Mouse (Mus musculus) limb, embryonic 10.5 days (tissue): ENCODE measurements around the gene Dnase2a. TPM values are rescaled to one million over a fixed set of nuclear protein-coding genes. Genes with fewer than 3 reads are reported as not detected.

Source experiments
- DNase-seq: peaks from one replicate; pipeline ENCODE4 v3.0.0-alpha.2; 2017; ENCODE audit warnings: low spot score
- H3K27ac ChIP-seq: fragments of 300-500 bp; sonication (generic); 2 replicates; pipeline ENCODE4 v1.5.1; 2016; ENCODE audit warnings: mild to moderate bottlenecking
- H3K27me3 ChIP-seq: fragments of 300-500 bp; sonication (generic); 2 replicates; pipeline ENCODE4 v1.6.1; 2016; ENCODE audit warnings: low read depth, mild to moderate bottlenecking; ENCODE audit not compliant: poor library complexity, severe bottlenecking
- H3K36me3 ChIP-seq: fragments of 300-500 bp; sonication (generic); 2 replicates; pipeline ENCODE4 v1.6.1; 2016; ENCODE audit warnings: mild to moderate bottlenecking, moderate library complexity
- H3K4me1 ChIP-seq: fragments of 300-500 bp; sonication (generic); 2 replicates; pipeline ENCODE4 v1.6.1; 2016
- H3K4me3 ChIP-seq: fragments of 300-500 bp; sonication (generic); 2 replicates; pipeline ENCODE4 v1.5.1; 2016; ENCODE audit warnings: mild to moderate bottlenecking, moderate library complexity
- H3K9me3 ChIP-seq: fragments of 300-500 bp; sonication (generic); replicated peaks from 2 replicates; pipeline ENCODE4 v1.6.1; 2016; ENCODE audit warnings: mild to moderate bottlenecking
- WGBS: fragments of 180-500 bp; shearing (Covaris S2); methylation state at CpG from one replicate; pipeline ENCODE4 v1.1.7; 2016; 5-methylcytosine and 5-hydroxymethylcytosine counted together
- polyA plus RNA-seq: library from polyadenylated mRNA; unstranded; fragments of >200 nt; fragmentation: Nextera tagmentation; extraction: Ambion mirVana; gene quantifications from 2 replicates; pipeline ENCODE4 v1.2.1, GENCODE M21; 2016

Dnase2a gene
- polyA plus RNA-seq, 1 experiment from 2014 or later, result 8.2 TPM

DNA sequence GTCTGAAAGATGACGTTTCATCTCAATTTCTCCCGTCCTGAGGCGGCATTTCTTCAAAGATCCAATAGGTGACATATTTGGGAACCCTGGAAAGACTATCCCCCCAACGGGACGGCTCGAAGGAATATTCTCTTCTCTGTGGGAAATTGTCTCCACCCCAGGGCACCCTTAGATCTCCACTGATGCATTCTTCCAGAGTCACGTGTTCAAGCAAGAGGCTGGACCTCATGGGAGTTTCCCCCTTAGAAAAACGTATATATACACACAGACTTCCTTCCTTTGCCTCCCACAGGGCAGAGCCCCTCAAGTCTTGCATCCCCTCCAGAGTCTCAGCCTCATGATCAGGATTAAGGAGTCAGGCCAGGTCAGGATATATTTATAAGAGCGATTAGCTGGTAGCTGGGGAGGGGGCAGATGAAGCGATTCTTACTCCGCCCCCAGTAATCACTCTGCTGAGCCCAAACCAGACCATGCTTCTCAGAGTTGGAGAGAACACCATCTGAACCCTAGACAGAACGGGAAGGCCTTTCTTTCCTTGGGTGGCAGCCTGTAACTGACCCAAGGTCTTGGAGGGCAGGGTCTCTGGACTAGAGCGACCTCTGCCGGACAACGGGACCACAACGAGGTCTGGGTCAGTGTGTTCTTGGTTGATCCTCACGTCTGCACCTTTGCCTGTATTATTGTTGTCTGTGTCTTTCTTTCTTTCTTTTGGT is 38.3 kb downstream of the Dnase2a start, which contains the start of gene Rtbdn:
Gene Rtbdn (plus strand): TSS at position 464 of the 713 bp plus-strand sequence.
- WGBS, result 10% methylated on average over 17 of the region's 17 CpGs
- Histone ChIP-seq H3K27me3 (peaks cover 97% of the 10 kb centered on the region), H3K27ac (no peak within 1 kb of the TSS), H3K36me3 (no peaks in the 10 kb centered on the region), H3K9me3 (no peaks in the 10 kb centered on the region), H3K4me3 (peak within 1 kb of the TSS; percentile 59), H3K4me1 (peaks cover 18% of the 10 kb centered on the region)
- no peak for DNase-seq

DNA sequence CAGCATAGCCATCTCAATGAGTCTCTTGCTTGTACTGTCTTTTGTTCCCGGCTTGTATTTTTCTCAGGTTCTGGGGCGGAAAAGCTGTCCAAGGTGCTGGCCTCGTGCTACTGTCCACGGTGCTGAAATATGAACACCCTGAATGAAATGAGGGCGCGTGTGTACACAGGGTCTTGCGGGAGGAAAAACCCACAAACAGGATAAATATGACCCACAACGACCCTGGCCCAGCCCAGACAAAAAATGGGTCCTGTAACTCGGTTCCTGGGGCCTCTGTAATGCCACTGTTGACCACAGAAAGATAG is 38.8 kb downstream of the Dnase2a start:
- DNase-seq, result peak; percentile 75

DNA sequence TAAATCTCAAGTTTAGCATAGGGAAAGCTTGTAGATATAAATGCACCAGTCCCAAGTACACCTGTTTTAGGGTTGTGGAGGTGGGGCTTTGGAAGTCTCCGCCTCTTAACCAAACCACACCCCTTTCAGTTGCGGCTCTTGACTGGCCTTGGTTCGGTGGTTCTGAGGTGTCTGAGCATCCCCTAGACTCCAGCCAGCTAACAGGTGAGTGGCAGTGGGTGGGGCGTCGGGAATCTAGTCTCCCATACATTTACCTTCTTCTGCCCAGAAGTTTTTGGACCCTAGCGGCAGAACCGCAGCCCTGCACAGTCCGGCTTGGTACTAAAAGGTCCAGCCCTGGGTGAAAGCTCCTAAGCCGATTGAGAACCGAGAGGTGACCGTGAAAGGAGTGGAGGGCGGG is 41.4 kb downstream of the Dnase2a start:
- Histone ChIP-seq H3K27me3 (peaks cover 91% of the 10 kb centered on the region), H3K9me3 (no peaks in the 10 kb centered on the region), H3K27ac (no peak overlapping the region), H3K36me3 (no peaks in the 10 kb centered on the region), H3K4me3 (no peak overlapping the region), H3K4me1 (peaks cover 17% of the 10 kb centered on the region)
- WGBS, result 18% methylated on average over 12 of the region's 12 CpGs
- no peak for DNase-seq

More for the DNA sequence above, 38.8 kb downstream of the Dnase2a start:
- H3K27ac ChIP-seq, result no peak overlapping the region
- peaks cover 18% of the 10 kb centered on the region for H3K4me1 ChIP-seq
- peaks cover 97% of the 10 kb centered on the region for H3K27me3 ChIP-seq
- WGBS, result 15% methylated on average over 9 of the region's 9 CpGs
- no peak overlapping the region for H3K4me3 ChIP-seq
- H3K36me3 ChIP-seq, result no peaks in the 10 kb centered on the region
- no peaks in the 10 kb centered on the region for H3K9me3 ChIP-seq

DNA sequence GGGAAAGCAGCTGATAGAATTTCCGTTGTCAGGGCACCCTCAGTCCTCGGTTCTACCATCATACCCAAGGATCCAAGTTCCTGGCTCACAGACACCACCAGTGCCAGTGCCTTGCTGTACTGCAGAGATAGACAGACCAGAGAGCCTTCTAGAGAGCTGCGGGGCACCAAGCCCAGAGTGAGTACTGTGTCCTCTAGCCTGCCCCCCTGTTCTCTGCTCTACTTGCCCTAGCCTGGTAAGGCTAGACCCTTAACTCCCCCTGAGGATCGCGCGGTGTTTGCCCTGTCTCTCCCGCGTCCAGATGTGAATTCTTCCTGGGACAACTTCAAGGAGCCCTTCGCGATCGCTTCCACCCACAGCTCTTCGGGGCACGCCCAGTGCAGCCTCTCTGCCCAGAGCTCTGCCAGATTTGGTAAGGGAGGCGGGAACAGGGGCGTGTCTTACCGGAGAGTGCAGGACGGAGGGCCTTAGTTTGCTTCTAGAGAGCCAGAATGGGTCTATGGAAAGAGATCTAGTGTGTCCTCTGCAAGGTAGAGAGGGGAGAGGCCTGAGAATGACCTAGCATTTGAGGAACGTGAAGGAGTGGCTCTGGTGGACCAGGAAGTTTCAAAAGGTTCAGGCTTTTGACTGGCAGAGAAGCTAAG is 44.4 kb downstream of the Dnase2a start:
- H3K4me3 ChIP-seq, result peak overlapping the region; percentile 9; the same call in 1 of the 2 replicates
- 9% methylated on average over 18 of the region's 18 CpGs for WGBS

DNA sequence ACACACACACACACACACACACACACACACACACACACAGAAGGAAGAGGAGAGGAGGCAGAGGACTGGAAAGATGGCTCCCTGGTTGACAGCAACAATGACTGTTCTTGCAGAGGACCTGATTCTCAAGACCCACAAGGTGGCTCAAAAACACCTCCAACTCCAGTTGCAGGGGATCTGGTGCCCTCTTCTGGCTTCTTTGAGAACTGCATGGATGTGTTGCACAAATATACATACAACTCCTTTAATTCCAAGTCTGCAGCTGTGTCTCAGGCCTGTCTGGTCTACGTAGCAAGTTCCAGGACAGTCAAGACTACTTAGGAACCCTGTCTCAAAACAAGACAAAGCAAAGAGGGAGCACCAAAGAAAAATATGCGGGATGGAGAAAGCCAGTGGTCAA is 48.4 kb downstream of the Dnase2a start:
- H3K4me1 ChIP-seq, result peaks cover 5% of the 10 kb centered on the region; the same call in 1 of the 2 replicates

More for the DNA sequence above, 44.4 kb downstream of the Dnase2a start:
- no peak for DNase-seq
- Histone ChIP-seq H3K27ac (no peak overlapping the region), H3K27me3 (peaks cover 61% of the 10 kb centered on the region), H3K9me3 (no peaks in the 10 kb centered on the region), H3K4me1 (peaks cover 5% of the 10 kb centered on the region; the same call in 1 of the 2 replicates), H3K36me3 (peaks cover 21% of the 10 kb centered on the region)

DNA sequence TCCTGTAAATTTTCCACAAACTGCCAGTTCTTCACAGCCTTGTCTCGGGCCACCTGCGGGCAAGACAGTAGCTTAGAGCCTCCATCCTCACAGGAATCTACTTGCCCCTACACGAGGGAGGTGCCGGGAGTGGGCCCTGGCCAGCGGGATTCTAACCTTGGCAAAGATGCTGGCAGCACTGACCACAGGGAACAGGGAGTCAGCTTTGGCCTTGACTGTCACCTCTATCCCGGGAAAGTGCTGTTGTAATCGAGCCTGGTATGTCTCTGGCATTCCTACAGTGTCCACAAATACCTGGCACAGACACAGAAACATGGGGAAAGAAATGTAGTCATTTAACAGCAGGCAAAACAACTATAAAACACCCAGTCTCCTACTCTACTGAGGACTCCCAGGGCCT is 51.5 kb downstream of the Dnase2a start:
- DNase-seq, result no peak
- Histone ChIP-seq H3K4me1 (peaks cover under 1% of the 10 kb centered on the region; the same call in 1 of the 2 replicates), H3K36me3 (peaks cover 83% of the 10 kb centered on the region), H3K27ac (no peak overlapping the region), H3K9me3 (no peaks in the 10 kb centered on the region), H3K27me3 (no peaks in the 10 kb centered on the region), H3K4me3 (no peak overlapping the region)
- WGBS, result 95% methylated on average over 7 of the region's 7 CpGs

More for the DNA sequence above, 48.4 kb downstream of the Dnase2a start:
- peak; percentile 83 for DNase-seq
- Histone ChIP-seq H3K9me3 (no peaks in the 10 kb centered on the region), H3K27ac (no peak overlapping the region), H3K27me3 (peaks cover 20% of the 10 kb centered on the region), H3K4me3 (no peak overlapping the region), H3K36me3 (peaks cover 59% of the 10 kb centered on the region)
- 44% methylated on average over 2 of the region's 2 CpGs for WGBS

DNA sequence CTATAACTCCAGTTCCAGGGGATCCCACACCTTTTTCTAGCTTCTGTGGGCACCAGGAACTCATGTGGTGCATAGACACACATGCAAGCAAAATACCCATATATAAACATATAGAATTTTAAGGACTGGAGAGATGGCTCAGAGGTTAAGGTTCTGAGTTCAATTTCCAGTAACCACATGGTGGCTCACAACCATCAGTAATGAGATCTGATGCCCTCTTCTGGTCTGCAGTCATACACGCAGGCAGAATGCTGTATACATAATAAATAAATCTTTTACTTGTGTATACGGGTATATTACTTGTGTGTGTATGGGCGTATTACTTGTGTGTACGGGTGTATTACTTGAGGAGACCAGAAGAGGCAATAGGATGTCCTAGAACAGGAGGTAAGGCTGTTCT is 55.6 kb downstream of the Dnase2a start:
- Histone ChIP-seq H3K27ac (no peak overlapping the region), H3K36me3 (peaks cover 49% of the 10 kb centered on the region), H3K4me3 (no peak overlapping the region), H3K9me3 (no peaks in the 10 kb centered on the region), H3K27me3 (no peaks in the 10 kb centered on the region), H3K4me1 (peaks cover 32% of the 10 kb centered on the region)
- WGBS, result 88% methylated on average over 4 of the region's 4 CpGs
- DNase-seq, result no peak

DNA sequence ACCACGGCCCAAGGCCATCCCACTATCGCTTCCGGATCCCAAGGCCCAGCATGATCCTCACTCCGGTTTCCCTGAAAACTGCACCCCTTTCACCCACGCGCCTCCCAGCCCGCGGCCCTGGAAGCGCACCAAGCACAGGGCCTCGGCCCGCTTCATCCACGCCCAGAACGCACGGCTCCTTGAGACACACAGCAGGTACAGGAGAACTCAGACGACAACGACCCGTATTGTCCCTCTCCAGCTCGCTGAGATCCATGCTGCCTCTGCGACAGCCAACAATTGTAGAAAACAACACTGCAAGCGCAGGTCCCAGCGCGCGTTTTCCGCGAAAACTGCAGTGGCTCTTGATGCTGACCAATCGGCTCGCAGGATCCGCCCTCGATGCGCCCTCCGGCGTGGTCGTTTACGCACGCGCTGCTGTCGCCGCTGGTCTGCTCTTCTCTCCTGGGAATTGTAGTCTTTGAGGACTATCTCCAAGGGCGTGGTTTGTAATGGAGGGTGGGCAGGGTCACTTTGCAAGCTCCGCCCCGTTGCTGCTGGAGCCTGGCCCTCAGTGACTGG is 57.5 kb downstream of the Dnase2a start:
- peaks cover 39% of the 10 kb centered on the region for H3K36me3 ChIP-seq
- peaks cover 40% of the 10 kb centered on the region for H3K4me1 ChIP-seq
- H3K9me3 ChIP-seq, result no peaks in the 10 kb centered on the region
- H3K27ac ChIP-seq, result peak overlapping the region; percentile 78
- H3K27me3 ChIP-seq, result no peaks in the 10 kb centered on the region
- DNase-seq, result peak; percentile 94
- WGBS, result under 1% methylated on average over 41 of the region's 41 CpGs
- H3K4me3 ChIP-seq, result peak overlapping the region; percentile 68

DNA sequence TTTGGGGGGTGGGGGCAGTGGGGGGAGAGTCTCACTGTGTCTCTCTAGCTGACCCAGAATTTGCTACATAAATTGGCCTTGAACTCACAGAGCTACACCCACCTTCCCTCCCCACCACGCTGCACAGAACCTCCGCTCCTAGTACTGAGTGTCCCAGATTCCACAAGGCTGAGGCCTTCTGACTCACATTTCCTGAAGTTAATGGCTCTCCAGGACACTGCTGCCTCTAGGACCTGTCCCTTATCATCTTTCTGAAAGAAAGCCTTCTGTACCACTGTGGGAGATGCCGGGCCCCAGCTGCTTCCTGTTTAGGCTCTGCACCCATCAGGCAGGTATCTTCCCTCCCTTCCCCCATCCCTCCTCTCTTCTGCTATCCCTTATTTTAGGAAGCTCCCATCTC is 58.2 kb downstream of the Dnase2a start:
- peak overlapping the region; percentile 68 for H3K4me3 ChIP-seq
- WGBS, result 51% methylated on average over 3 of the region's 3 CpGs
- peak overlapping the region; percentile 2; the same call in 1 of the 2 replicates for H3K27ac ChIP-seq
- DNase-seq, result peak; percentile 30
- peaks cover 47% of the 10 kb centered on the region for H3K4me1 ChIP-seq
- peaks cover 39% of the 10 kb centered on the region for H3K36me3 ChIP-seq
- no peaks in the 10 kb centered on the region for H3K27me3 ChIP-seq
- no peaks in the 10 kb centered on the region for H3K9me3 ChIP-seq

DNA sequence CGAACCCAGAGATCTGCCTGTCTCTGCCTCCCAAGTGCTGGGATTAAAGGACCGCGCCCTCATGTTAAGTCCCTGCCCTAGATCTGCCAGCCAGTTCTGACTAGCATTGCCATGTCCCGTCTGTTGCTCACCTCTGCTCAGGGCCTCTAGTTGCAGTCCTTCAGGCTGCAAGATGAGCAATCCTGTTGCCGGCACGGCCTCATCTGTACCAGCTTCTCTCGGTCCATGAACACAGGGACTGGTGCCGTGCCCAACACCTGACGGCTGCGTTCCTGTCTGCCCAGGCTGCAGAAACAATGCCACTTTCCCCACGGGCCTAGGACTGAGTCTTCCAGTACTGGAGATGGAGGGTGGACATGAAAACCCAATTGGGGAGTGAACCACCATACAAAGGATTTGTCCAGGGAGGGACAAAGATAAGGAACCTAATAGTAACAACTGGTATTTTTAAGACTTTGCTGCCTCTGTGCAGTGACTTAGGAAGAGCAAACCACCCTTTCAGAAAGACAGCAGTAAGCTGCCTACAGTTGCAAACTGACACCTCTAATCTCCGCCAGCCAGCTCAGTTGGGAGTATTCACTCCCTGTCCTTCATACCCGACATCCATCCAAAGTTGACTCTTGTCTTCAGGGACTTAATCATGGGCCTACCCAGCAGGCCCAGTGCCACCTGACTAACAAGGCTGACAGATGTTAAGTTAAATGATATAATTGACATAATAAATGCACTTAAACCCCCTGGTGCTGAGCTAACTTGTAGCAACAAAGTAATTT is 59.4 kb downstream of the Dnase2a start:
- Histone ChIP-seq H3K4me1 (peaks cover 47% of the 10 kb centered on the region), H3K4me3 (0 out of 2 replicates have a peak overlapping the region, but pooled peaks have one; percentile 4), H3K27me3 (no peaks in the 10 kb centered on the region), H3K27ac (no peak overlapping the region), H3K9me3 (no peaks in the 10 kb centered on the region), H3K36me3 (peaks cover 40% of the 10 kb centered on the region)
- DNase-seq, result no peak
- WGBS, result 91% methylated on average over 13 of the region's 13 CpGs

DNA sequence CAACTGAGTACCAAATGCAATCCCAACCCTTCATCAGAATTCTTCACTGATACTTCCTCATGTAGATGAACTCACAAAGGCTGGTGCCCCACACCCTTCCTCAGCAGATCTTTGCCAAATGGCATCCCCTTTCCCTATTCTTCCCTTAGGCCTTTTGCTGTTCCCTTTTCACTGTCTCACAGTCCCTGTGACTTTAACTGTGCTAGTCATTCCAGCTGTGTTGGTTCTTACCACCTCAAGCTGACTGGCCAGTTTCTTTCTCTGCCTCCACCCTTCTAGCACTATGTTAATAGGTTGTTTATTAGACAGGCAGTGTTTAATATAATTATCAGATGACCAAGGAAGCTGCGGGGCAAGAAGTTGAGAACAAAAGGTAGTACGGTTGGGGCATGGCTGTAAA is 60.3 kb downstream of the Dnase2a start:
- no peak for DNase-seq
- peak overlapping the region; percentile 97 for H3K27ac ChIP-seq
- H3K36me3 ChIP-seq, result peaks cover 42% of the 10 kb centered on the region
- H3K9me3 ChIP-seq, result no peaks in the 10 kb centered on the region
- WGBS, result 26% methylated on average over 2 of the region's 2 CpGs
- H3K4me1 ChIP-seq, result peaks cover 47% of the 10 kb centered on the region
- peak overlapping the region; percentile 69 for H3K4me3 ChIP-seq
- H3K27me3 ChIP-seq, result no peaks in the 10 kb centered on the region

DNA sequence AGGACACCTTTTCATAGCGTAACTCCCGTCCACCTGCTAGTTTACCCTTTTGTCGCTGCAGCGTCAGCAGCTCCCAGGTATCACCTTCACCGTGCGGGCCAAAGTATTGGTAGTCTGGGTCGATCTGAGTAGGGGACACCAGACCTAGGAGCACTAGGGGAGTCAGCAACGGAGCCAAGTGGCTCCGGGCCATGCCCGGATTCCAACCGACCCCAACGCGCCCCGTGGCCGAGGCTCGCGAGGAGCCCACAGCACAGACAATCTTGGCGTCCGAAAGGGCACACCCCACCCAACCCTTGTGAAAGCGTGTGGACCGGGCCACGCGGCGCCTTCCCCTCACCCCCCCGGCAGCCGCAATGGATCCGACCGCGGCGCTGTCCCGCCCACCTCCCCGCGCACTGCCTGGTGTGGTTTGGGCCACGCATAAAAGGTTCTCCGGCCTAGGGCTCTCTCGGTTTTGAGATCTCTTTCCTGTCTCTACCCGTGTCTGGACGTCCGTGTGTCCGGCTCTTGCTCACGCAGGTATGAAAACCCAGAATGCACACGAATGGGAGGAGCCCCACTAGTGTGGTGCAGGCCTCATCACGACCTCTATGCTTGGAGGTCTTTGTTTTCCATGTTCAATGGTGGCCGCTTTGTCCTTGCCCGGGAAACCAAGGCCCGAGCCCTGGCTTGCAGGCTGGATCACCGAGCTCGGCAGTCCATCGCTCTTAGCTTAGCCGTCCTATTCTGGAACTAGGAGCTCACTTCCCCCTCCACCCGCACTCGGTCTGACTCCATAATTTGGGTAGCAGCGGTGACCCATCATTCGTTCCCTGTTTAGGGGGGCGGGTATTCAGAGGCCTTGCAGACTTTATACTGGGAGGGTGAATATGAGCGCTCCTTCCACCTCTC is 61.1 kb downstream of the Dnase2a start, which contains the start of the genes Gm49661, Prdx2 and Rnaseh2a:
Gene Gm49661 (minus strand): TSS at position 193 of the 894 bp plus-strand sequence.
Gene Prdx2 (plus strand): TSS at position 347 of the 894 bp plus-strand sequence.
Gene Rnaseh2a (minus strand): TSS at position 527 of the 894 bp plus-strand sequence.
- under 1% methylated on average over 54 of the region's 56 CpGs for WGBS
- peak; percentile 90 for DNase-seq
- H3K9me3 ChIP-seq, result no peaks in the 10 kb centered on the region
- H3K4me1 ChIP-seq, result peaks cover 51% of the 10 kb centered on the region
- peak within 1 kb of the TSS; percentile 97 for H3K27ac ChIP-seq
- peak within 1 kb of the TSS; percentile 69 for H3K4me3 ChIP-seq
- H3K27me3 ChIP-seq, result no peaks in the 10 kb centered on the region
- H3K36me3 ChIP-seq, result peaks cover 42% of the 10 kb centered on the region
